Mouse (Mus musculus) forebrain, embryonic 14.5 days (tissue): ENCODE data around the gene Lypd1. TPM values are rescaled to one million over a fixed set of nuclear protein-coding genes. Genes with fewer than 3 reads are reported as not detected.
A peak's percentile ranks its signal among the peaks of the same experiment; 100 is the strongest.

Experiments
- ATAC-seq: fragments of 200-750 bp; cut with Nextera tagmentation; 2 replicates; pipeline ENCODE4 v1.8.0; 2017; ENCODE audit warnings: mild to moderate bottlenecking, moderate library complexity
- DNase-seq: peaks from one replicate; pipeline ENCODE4 v3.0.0-alpha.2; 2015; ENCODE audit warnings: low spot score
- H3K27ac ChIP-seq: fragments of 300-500 bp; sonication (generic); 2 replicates; pipeline ENCODE4 v1.5.1; 2014; ENCODE audit warnings: low read depth, mild to moderate bottlenecking, control low read depth, low read length, moderate library complexity
- H3K27me3 ChIP-seq: fragments of 300-500 bp; sonication (generic); replicated peaks from 2 replicates; pipeline ENCODE4 v1.6.1; 2014; ENCODE audit warnings: low read length, control low read depth, mixed read lengths; ENCODE audit not compliant: control insufficient read depth, insufficient read depth
- H3K36me3 ChIP-seq: fragments of 300-500 bp; sonication (generic); 2 replicates; pipeline ENCODE4 v1.6.1; 2014; ENCODE audit warnings: low read length, control low read depth; ENCODE audit not compliant: control insufficient read depth, insufficient read depth
- H3K4me1 ChIP-seq: fragments of 300-500 bp; sonication (generic); 2 replicates; pipeline ENCODE4 v1.6.1; 2014; ENCODE audit warnings: antibody characterized with exemption, low read length, control low read depth; ENCODE audit not compliant: control insufficient read depth, insufficient read depth
- H3K4me2 ChIP-seq: fragments of 300-500 bp; sonication (generic); 2 replicates; pipeline ENCODE4 v1.6.1; 2014; ENCODE audit warnings: mild to moderate bottlenecking, control low read depth, low read length
- H3K4me3 ChIP-seq: fragments of 300-500 bp; sonication (generic); 2 replicates; pipeline ENCODE4 v1.5.1; 2014; ENCODE audit warnings: low read depth, low read length, control low read depth
- H3K9ac ChIP-seq: fragments of 300-500 bp; sonication (generic); 2 replicates; pipeline ENCODE4 v1.6.1; 2014; ENCODE audit warnings: mild to moderate bottlenecking, low read length, control low read depth, moderate library complexity
- H3K9me3 ChIP-seq: fragments of 300-500 bp; sonication (generic); replicated peaks from 2 replicates; pipeline ENCODE4 v1.6.1; 2016; ENCODE audit warnings: low read length, control low read depth, mixed read lengths; ENCODE audit not compliant: control insufficient read depth
- WGBS: fragments of 180-500 bp; shearing (Covaris S2); extraction: QIAGEN DNeasy Blood & Tissue Kit; methylation state at CpG from one replicate; pipeline ENCODE4 v1.1.7; 2014; 5-methylcytosine and 5-hydroxymethylcytosine counted together
- polyA plus RNA-seq: library from polyadenylated mRNA; unstranded; fragments of >200 nt; fragmentation: Nextera tagmentation; extraction: Ambion mirVana; gene quantifications from 2 replicates; pipeline ENCODE4 v1.2.1, GENCODE M21; 2014

Lypd1 gene
- 21.9 and 27.8 TPM in 2 replicates for polyA plus RNA-seq

DNA sequence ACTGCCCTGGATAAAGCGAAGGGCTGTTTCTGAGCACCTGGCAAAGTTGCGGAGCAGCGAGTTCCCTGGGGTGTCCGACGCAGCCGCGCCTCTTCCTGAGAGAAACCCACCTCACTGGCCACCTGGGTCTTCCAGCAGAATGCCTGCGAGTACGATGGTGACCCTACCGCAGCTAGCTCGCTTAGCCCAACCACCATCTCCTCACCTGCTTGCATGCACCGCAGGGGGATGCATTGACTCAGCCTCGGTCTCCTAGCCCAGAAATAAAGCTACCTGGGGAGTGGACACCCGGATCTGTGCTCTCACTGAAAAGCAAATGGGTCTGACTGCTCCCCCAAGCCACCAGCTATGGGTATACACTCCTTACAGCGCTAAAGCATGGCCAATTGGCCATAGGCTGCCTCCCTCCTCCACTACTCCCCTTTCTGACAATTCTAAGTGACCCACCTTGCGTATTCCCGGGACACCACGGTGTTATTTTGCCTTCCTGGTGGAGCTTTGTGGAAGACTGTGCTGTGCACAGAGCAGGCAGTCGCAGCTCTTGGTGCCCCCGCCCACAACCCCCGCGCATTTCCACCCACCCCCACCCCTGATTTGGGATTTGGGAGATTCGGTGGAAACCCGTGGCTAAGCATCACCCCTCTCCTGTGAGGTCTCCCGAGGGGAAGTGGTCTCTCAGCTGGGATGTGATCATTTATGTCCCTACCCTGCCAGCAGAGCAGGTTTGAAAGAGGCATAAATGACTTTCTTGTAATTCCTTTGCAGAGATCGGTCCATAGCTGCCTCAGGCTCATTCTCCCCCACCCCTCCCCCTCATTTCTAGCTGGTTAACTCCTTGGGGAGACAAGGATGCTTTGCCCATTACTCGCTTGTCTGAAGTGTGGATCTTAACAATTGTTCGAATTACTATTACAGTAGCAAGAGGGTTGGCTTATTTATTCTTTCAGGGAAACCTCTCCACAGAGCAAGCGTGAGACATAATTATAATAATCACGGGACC is at the start of gene Lypd1:
TSS of gene Lypd1 (minus strand) at position 501 of the 1,000 bp plus-strand sequence.
- ATAC-seq (0 out of 2 replicates have a peak, but pooled peaks have one; percentile 6), DNase-seq (peak; percentile 40)
- peak within 1 kb of the TSS; percentile 33; the same call in 1 of the 2 replicates for H3K27ac ChIP-seq
- 4% methylated on average over 30 of the region's 30 CpGs for WGBS
- peaks cover 21% of the 10 kb centered on the region for H3K4me1 ChIP-seq
- no peaks in the 10 kb centered on the region for H3K36me3 ChIP-seq
- peaks cover 10% of the 10 kb centered on the region; the same call in 1 of the 2 replicates for H3K27me3 ChIP-seq
- H3K9ac ChIP-seq, result peak within 1 kb of the TSS; percentile 65
- H3K4me3 ChIP-seq, result peak within 1 kb of the TSS; percentile 52
- no peaks in the 10 kb centered on the region for H3K9me3 ChIP-seq
- H3K4me2 ChIP-seq, result peak within 1 kb of the TSS; percentile 99

DNA sequence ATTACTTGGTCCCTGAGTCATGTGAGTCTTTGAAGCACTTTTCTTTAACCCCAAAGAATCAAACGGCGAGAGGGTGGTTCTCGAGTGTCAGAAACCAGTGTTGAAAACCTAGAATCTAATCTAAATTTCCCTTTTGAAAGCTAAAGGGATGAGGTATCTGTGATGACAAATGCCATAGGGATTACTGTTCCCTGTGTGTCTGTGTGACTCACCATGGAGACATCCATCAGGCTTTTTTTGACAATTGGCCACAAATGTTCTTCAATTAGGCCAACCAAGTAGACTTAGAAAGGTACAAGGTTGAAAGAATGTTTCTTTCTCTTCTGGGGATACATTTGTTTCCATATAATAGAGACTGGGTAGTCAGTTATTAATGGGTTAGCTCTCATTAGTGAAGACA is 38.1 kb upstream of the Lypd1 start:
- no peaks in the 10 kb centered on the region for H3K27me3 ChIP-seq
- H3K36me3 ChIP-seq, result no peaks in the 10 kb centered on the region
- ATAC-seq (no peak), DNase-seq (no peak)
- H3K4me2 ChIP-seq, result no peak overlapping the region
- no peaks in the 10 kb centered on the region for H3K4me1 ChIP-seq
- 90% methylated on average over 3 of the region's 3 CpGs for WGBS
- H3K9ac ChIP-seq, result no peak overlapping the region
- H3K9me3 ChIP-seq, result no peaks in the 10 kb centered on the region
- H3K4me3 ChIP-seq, result no peak overlapping the region
- no peak overlapping the region for H3K27ac ChIP-seq

DNA sequence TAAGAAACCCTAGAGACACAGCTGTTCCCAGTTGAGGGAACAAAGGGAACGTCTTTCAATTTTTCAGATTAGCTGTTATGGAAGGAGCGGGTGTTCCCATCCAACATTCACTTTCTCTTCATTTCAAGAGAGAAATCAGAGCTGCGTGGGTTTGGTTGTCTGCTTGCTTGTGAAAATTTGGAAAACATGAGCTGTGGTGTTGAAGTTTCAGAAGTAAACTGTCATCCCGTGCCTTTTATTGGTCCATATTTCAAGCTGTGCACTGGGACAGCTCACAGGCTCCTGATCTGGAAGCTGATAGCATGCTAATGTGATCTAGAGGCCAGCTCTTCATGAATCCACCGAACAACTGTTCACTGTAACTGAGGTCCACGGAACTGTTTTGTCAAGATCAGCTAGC is 36.2 kb upstream of the Lypd1 start:
- no peaks in the 10 kb centered on the region for H3K27me3 ChIP-seq
- DNase-seq, result no peak
- no peaks in the 10 kb centered on the region for H3K9me3 ChIP-seq
- H3K4me2 ChIP-seq, result no peak overlapping the region
- WGBS, result 81% methylated on average over 6 of the region's 6 CpGs
- H3K4me3 ChIP-seq, result no peak overlapping the region
- H3K9ac ChIP-seq, result no peak overlapping the region
- no peaks in the 10 kb centered on the region for H3K36me3 ChIP-seq
- no peak overlapping the region for H3K27ac ChIP-seq
- no peaks in the 10 kb centered on the region for H3K4me1 ChIP-seq
- ATAC-seq, result no peak

DNA sequence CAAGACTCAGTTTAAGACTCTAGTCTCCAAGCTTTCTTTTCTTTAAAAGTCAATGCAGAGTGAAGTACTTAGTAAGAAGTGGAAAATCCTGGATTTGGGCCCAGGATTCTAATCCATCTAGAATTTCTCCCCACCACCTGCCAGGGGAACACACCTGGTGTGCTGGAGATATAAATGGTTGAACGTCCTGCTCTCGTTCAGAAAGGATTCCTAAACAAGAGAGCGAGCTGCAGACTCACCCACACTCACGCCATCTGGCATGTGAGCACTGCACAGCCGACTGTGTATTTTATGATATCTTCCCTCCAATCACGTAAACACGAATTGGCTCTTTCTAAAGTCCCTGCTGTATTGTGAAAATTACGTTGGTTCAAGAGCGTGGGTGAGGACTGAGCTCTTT is 32.2 kb upstream of the Lypd1 start:
- H3K4me1 ChIP-seq, result no peaks in the 10 kb centered on the region
- no peaks in the 10 kb centered on the region for H3K27me3 ChIP-seq
- H3K4me2 ChIP-seq, result no peak overlapping the region
- no peak overlapping the region for H3K9ac ChIP-seq
- H3K27ac ChIP-seq, result no peak overlapping the region
- DNase-seq (peak; percentile 37), ATAC-seq (no peak; the same call in 1 of the 2 replicates)
- no peak overlapping the region for H3K4me3 ChIP-seq
- H3K9me3 ChIP-seq, result no peaks in the 10 kb centered on the region
- WGBS, result 65% methylated on average over 9 of the region's 9 CpGs
- H3K36me3 ChIP-seq, result no peaks in the 10 kb centered on the region

DNA sequence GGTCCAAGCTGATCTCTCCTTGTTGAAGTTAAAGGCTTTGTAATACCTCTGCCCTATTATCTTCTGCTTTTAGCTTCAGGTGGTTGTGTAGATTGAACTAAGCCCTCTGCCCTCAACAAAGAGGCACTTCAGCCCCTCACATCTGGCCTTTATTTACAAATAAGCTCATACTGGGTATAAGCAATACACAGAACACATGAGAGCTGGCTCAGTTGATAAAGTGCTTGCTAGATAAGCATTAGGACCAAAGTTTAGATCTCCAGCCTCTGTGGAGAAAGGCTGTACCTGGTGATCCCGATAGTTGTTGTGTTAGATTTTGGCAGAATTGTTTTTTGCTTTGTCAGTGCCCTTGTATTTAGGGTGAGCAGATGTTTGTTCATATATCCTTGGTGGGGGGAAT is 30.4 kb upstream of the Lypd1 start:
- Histone ChIP-seq H3K4me1 (no peaks in the 10 kb centered on the region), H3K36me3 (no peaks in the 10 kb centered on the region), H3K4me2 (no peak overlapping the region), H3K4me3 (no peak overlapping the region), H3K9ac (no peak overlapping the region), H3K27me3 (no peaks in the 10 kb centered on the region), H3K27ac (no peak overlapping the region), H3K9me3 (no peaks in the 10 kb centered on the region)
- WGBS, result 93% methylated on average over 1 of the region's 1 CpGs
- DNase-seq, result no peak
- no peak for ATAC-seq

DNA sequence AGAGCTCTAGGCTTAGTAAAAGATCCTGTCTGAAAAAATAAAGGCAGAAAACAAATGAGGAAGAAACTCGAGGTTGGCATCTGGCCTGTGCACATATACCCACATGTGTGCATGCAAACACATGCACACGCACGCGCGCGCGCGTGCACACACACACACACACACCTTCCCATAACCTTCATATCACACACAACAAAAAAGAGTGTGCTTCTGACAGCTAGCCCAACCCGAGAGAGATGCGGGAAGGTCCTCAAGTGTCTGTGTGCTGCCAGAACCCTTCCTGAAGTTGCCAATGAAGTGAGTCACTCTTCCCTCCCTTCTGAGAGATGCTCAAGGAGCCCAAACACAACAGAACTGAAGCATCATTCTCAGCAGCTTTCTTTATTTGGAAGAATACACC is 12.6 kb upstream of the Lypd1 start:
- H3K9me3 ChIP-seq, result no peaks in the 10 kb centered on the region
- WGBS, result 93% methylated on average over 10 of the region's 10 CpGs
- DNase-seq (no peak), ATAC-seq (no peak)
- H3K36me3 ChIP-seq, result no peaks in the 10 kb centered on the region
- no peaks in the 10 kb centered on the region for H3K4me1 ChIP-seq
- H3K4me3 ChIP-seq, result no peak overlapping the region
- H3K27me3 ChIP-seq, result no peaks in the 10 kb centered on the region
- no peak overlapping the region for H3K27ac ChIP-seq
- no peak overlapping the region for H3K9ac ChIP-seq
- H3K4me2 ChIP-seq, result no peak overlapping the region

DNA sequence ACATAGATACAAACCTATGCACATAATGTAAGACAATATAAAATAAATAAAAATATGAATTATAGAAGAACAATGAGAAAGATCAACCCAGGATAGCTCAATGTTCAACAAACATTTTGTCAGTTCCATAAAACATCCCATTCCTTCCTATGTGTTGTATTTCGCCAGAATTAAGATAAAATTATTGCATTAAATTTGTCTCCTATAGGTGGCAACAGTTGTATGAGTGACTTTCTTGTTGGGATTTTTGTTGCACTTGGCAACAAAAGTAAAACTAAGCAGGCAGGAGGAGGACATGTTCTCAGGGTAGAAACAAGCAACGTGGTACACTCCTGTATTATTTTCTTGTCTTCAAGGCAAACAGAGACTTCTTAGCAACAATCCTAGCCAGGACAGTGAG is 10.2 kb upstream of the Lypd1 start:
- H3K9ac ChIP-seq, result no peak overlapping the region
- H3K4me1 ChIP-seq, result no peaks in the 10 kb centered on the region
- DNase-seq (peak; percentile 31), ATAC-seq (no peak)
- 77% methylated on average over 2 of the region's 2 CpGs for WGBS
- 0 out of 2 replicates have a peak, but pooled peaks cover 5% of the 10 kb centered on the region for H3K9me3 ChIP-seq
- H3K27me3 ChIP-seq, result no peaks in the 10 kb centered on the region
- H3K27ac ChIP-seq, result no peak overlapping the region
- no peaks in the 10 kb centered on the region for H3K36me3 ChIP-seq
- no peak overlapping the region for H3K4me2 ChIP-seq
- no peak overlapping the region for H3K4me3 ChIP-seq

DNA sequence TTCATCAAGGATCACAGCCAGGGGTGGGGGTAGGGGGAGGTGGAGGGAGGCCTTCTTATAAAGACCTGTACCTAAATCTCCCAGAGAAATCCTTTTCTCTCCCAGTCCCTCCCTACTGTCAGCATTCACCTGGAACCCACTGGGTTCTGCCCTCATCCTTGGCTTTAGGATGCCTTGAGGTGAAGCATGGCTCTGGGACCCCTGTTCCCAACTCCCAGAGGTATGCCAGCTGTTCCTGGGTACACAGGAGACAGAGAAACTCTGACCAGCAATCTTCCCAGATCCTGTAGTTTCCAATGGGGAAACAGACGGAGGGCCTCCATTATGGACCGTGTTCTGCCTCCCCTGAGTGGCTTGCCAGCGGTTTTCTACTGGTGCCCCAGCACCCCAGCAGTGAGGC is 7.8 kb upstream of the Lypd1 start:
- H3K9ac ChIP-seq, result no peak overlapping the region
- no peaks in the 10 kb centered on the region for H3K4me1 ChIP-seq
- H3K27ac ChIP-seq, result no peak overlapping the region
- WGBS, result 97% methylated on average over 3 of the region's 3 CpGs
- no peak for DNase-seq
- no peak for ATAC-seq
- H3K9me3 ChIP-seq, result 0 out of 2 replicates have a peak, but pooled peaks cover 5% of the 10 kb centered on the region
- no peak overlapping the region for H3K4me3 ChIP-seq
- H3K27me3 ChIP-seq, result no peaks in the 10 kb centered on the region
- H3K36me3 ChIP-seq, result no peaks in the 10 kb centered on the region
- H3K4me2 ChIP-seq, result no peak overlapping the region
